Mouse (Mus musculus): ENCODE measurements around the gene Hist2h2ab. TPM values are rescaled to one million over a fixed set of nuclear protein-coding genes. Genes with fewer than 3 reads are reported as not detected.
"Not testable (repeated sequence)": the region's sequence is repeated elsewhere in the genome, so short reads cannot be mapped to it uniquely, and the experiment has no call there.

Gene Hist2h2ab
- 0.81 TPM in 1 of 2 replicates, not detected in the other for polyA plus RNA-seq (2015; fragmentation: Nextera tagmentation; extraction: Ambion mirVana)

DNA sequence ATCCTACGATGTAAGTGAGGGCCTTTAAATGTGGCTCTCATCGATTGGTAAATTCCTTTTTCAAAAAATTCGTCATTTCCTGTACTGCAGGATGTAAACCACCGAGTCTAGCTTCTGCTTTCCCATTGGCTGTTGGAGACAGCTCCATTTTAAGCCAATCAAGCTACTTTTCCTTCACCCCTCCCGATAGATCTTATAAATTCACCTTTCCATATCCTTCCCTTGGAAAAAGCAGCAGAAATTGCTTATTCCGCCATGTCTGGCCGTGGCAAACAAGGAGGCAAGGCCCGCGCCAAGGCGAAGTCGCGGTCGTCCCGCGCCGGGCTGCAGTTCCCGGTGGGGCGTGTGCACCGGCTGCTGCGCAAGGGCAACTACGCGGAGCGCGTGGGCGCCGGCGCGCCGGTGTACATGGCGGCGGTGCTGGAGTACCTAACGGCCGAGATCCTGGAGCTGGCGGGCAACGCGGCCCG is at the start of gene Hist2h2ab, which contains the start of gene Bola1:
Gene Hist2h2ab (plus strand): TSS at position 205 of the 470 bp plus-strand sequence.
Gene Bola1 (minus strand): TSS at position 49 of the 470 bp plus-strand sequence.
- Histone ChIP-seq H3K27ac (peak within 1 kb of the TSS; percentile 98), H3K4me2 (peak within 1 kb of the TSS; percentile 74), H3K36me3 (no peaks in the 10 kb centered on the region), H3K9ac (peak within 1 kb of the TSS; percentile 85), H3K4me3 (replicated peaks) (peak within 1 kb of the TSS; percentile 64), H3K4me1 (peaks cover 6% of the 10 kb centered on the region; the same call in 1 of the 2 replicates), H3K27me3 (replicated peaks) (no peaks in the 10 kb centered on the region), H3K9me3 (no peaks in the 10 kb centered on the region)
- peak; percentile 75 for ATAC-seq (ENCODE audit: insufficient read depth, low FRiP score, low read depth)
- under 1% methylated on average over 37 of the region's 37 CpGs for WGBS

DNA sequence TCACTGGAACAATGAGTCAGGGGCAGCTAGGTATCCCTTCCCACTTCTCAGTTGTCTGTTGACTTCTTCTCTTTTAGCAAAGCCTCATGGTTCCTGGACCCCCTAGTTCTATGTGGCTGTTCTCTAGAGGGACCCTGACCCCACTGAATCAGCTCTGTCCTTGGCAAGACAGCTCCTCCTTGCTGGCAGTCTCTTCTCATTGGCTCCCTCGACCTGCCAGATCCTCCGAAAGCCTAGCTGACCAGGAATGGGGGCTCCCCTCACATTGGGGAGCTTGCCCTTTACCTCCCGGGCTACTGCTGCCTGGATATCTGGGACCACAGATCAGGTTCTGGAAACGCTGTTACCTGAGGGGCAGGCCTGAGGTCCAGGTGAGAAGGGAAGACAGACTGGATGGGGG is 49.4 kb upstream of the Hist2h2ab start:
- no peak overlapping the region for H3K4me3 ChIP-seq (replicated peaks)
- no peaks in the 10 kb centered on the region for H3K36me3 ChIP-seq
- peaks cover 20% of the 10 kb centered on the region for H3K4me1 ChIP-seq
- 94% methylated on average over 4 of the region's 4 CpGs for WGBS
- no peak overlapping the region for H3K9ac ChIP-seq
- H3K4me2 ChIP-seq = no peak overlapping the region
- H3K27ac ChIP-seq = peak overlapping the region; percentile 99; the same call in 1 of the 2 replicates
- H3K9me3 ChIP-seq = no peaks in the 10 kb centered on the region
- no peaks in the 10 kb centered on the region for H3K27me3 ChIP-seq (replicated peaks)
- ATAC-seq (ENCODE audit: insufficient read depth, low FRiP score, low read depth) = no peak

DNA sequence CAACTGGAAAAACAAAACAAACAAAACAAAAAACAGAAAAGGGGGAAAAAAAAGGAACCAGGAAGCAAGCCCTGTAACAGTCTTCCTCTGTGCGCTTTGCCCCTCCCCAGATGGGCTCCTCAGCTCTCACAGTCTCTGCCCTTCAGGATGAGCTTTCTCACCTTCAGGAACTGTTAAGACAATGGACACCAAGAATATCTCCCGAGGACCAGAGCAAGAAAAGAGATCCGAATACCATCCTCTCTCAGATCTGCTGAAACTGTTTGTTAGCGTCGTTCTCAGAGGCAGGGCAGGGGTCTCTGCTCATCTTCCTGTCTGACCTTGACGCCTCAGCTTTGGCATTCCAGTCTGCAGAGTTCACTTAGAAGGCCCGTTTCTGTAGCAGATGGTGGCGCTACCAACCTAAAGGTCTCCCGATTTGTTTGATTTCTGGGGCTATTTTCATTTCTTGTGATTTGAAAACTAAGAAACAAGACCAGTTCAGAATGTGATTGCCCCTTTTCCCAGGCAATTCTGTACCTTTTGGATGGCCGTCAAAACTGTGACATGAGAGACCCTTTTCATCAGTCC is 48.6 kb upstream of the Hist2h2ab start:
- peak overlapping the region; percentile 89 for H3K4me2 ChIP-seq
- H3K9me3 ChIP-seq = no peaks in the 10 kb centered on the region
- no peaks in the 10 kb centered on the region for H3K36me3 ChIP-seq
- peak overlapping the region; percentile 99 for H3K27ac ChIP-seq
- H3K4me3 ChIP-seq (replicated peaks) = peak overlapping the region; percentile 95; the same call in 1 of the 2 replicates
- H3K9ac ChIP-seq = peak overlapping the region; percentile 65; the same call in 1 of the 2 replicates
- H3K27me3 ChIP-seq (replicated peaks) = no peaks in the 10 kb centered on the region
- no peak for ATAC-seq (ENCODE audit: insufficient read depth, low FRiP score, low read depth)
- peaks cover 20% of the 10 kb centered on the region for H3K4me1 ChIP-seq
- 52% methylated on average over 10 of the region's 10 CpGs for WGBS

DNA sequence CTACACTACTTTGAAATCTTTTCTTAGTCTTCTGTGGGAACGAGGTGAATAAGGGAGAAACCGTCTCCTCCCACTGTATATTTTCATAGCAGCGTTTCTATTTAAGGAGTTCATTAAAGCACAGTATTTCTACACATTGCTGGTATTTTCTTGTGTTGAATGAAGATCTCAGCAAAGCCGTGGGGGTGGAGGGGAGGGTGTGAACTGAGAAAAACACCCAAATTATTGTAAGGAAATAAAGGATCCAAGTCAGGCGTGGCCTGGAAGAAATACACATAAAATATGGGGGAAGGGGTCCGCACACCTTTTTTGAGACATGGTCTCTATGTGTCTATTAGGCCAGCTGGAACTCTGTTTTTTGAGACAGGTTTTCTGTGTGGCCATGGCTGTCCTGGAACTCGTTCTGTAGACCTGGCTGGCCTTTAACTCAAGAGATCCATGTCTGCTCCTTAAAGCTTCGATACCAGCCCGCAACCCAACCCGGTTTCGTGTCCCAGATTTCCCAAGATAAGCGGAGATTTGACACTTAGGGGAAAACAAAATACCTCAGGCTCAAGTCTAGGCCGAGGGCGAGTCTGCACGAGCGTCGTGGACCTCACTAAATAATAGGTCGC is 48.0 kb upstream of the Hist2h2ab start:
- Histone ChIP-seq H3K4me3 (replicated peaks) (peak overlapping the region; percentile 95), H3K9me3 (no peaks in the 10 kb centered on the region), H3K27me3 (replicated peaks) (no peaks in the 10 kb centered on the region), H3K4me2 (peak overlapping the region; percentile 89), H3K9ac (peak overlapping the region; percentile 65), H3K27ac (peak overlapping the region; percentile 99), H3K36me3 (peaks cover 5% of the 10 kb centered on the region; the same call in 1 of the 2 replicates), H3K4me1 (peaks cover 20% of the 10 kb centered on the region)
- WGBS = 13% methylated on average over 18 of the region's 18 CpGs
- no peak for ATAC-seq (ENCODE audit: insufficient read depth, low FRiP score, low read depth)

DNA sequence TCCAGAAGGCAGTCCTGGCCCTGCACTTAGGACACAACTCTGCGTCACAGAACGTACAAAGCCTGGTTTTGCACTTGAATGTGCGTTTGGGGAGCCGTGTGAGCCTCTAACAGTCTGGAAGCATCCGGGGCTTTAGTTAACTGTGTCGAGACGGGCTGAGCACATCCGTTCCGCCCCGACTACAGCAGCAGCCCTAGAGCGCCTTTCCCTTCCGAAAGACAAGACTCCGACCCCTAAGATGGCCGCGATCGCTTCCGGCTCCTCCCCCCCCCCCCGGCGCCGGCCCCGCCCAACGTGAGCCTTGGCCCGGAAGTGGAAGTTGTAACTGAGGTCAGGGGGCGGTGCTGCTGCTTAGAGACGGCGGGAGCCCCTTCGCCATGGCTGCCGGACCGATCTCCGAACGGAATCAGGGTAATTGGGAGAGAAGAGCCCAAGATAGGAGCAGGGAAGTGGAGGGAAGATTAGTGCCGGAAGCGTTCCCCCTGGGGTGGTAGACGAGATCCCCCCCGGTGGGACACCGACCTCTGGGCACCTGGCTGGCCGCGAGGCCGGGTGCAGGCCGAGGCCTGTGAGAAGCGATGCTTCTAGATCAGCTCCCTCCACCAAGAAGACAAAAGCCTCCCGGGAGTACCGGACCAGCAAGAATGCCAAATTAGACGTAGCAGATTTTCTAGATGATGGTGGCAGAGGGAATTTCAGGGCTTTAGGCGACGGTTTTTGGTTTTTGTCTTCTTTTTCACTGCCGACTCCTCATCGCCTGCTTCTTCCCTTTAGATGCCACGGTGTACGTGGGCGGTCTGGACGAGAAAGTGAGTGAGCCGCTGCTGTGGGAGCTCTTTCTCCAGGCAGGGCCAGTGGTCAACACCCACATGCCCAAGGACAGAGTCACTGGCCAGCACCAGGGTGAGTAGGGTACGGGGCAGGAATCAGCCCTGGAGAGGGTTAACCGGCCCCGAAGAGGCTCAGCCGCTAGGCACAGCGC is 47.2 kb upstream of the Hist2h2ab start, which contains the start of gene Sf3b4:
Gene Sf3b4 (plus strand): TSS at position 136 of the 982 bp plus-strand sequence.
- H3K4me2 ChIP-seq = peak within 1 kb of the TSS; percentile 89
- H3K4me1 ChIP-seq = peaks cover 20% of the 10 kb centered on the region
- WGBS = under 1% methylated on average over 57 of the region's 58 CpGs
- peak within 1 kb of the TSS; percentile 95 for H3K4me3 ChIP-seq (replicated peaks)
- no peaks in the 10 kb centered on the region for H3K9me3 ChIP-seq
- H3K27ac ChIP-seq = peak within 1 kb of the TSS; percentile 99
- H3K36me3 ChIP-seq = peaks cover 7% of the 10 kb centered on the region
- H3K9ac ChIP-seq = peak within 1 kb of the TSS; percentile 88
- ATAC-seq (ENCODE audit: insufficient read depth, low FRiP score, low read depth) = peak; percentile 93
- H3K27me3 ChIP-seq (replicated peaks) = no peaks in the 10 kb centered on the region

DNA sequence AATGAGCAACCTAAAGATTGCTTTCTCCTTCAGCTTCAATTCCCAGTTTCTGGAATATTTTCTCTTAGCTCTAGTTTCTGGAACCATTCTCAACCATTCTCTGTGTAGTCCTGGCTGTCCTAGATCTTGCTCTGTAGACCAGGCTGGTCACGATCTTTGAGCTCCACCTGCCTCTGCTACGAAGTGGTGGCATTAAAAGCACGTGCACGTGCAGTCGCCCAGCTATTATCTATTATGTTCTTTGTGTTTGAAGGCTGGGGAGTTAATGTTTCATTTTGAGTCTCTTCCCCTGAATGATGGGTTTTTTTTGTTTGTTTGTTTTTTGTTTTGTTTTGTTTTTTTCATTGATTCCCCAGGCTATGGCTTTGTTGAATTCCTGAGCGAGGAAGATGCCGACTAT is 46.5 kb upstream of the Hist2h2ab start:
- Histone ChIP-seq H3K27me3 (replicated peaks) (no peaks in the 10 kb centered on the region), H3K9me3 (no peaks in the 10 kb centered on the region), H3K27ac (no peak overlapping the region), H3K4me1 (peaks cover 20% of the 10 kb centered on the region), H3K4me2 (peak overlapping the region; percentile 89), H3K4me3 (replicated peaks) (peak overlapping the region; percentile 95), H3K9ac (peak overlapping the region; percentile 88), H3K36me3 (peaks cover 13% of the 10 kb centered on the region)
- ATAC-seq (ENCODE audit: insufficient read depth, low FRiP score, low read depth) = no peak
- WGBS = 33% methylated on average over 7 of the region's 7 CpGs

DNA sequence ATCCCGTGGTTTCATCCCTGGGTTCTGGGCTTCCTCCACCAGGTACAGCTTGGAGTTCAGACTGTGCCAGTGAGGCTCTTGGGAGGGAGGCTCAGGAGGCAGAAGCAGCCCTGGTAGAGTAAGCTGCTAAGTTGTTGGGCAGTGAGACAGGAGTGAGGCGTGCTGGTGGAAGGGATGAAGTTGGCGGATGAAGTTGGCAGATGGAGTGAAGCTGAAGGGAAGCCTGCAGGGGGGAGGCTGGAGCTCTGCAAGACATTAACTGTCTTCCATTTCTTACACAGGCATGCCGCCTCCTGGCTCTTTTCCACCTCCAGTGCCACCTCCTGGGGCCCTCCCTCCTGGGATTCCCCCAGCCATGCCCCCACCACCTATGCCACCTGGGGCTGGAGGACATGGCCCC is 45.6 kb upstream of the Hist2h2ab start:
- not testable (repeated sequence) for H3K4me3 ChIP-seq (replicated peaks); H3K9ac ChIP-seq; H3K9me3 ChIP-seq; H3K27me3 ChIP-seq (replicated peaks); H3K27ac ChIP-seq; ATAC-seq (ENCODE audit: insufficient read depth, low FRiP score, low read depth)
- Histone ChIP-seq H3K4me2 (0 out of 2 replicates have a peak overlapping the region, but pooled peaks have one; percentile 29), H3K36me3 (peaks cover 16% of the 10 kb centered on the region), H3K4me1 (peaks cover 20% of the 10 kb centered on the region)
- WGBS = 91% methylated on average over 4 of the region's 4 CpGs

DNA sequence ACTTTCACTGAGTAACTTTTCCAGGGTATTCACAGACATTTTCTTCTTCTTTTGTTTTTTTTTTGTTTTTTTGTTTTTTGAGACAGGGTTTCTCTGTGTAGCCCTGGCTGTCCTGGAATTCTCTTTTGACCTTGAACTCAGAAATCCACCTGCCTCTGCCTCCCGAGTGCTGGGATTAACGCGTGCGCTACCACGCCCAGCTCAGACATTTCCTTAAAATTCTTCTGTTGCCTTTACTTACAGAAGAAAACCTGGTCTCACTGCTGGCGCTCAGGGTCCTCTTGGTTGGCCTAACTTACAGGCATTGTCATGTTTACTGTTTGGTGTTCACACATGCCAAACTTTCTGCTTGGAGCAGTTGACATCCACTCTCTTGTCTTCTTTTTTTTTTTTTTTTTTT is 44.4 kb upstream of the Hist2h2ab start:
- no peak for ATAC-seq (ENCODE audit: insufficient read depth, low FRiP score, low read depth)
- no peak overlapping the region for H3K9ac ChIP-seq
- H3K4me2 ChIP-seq = no peak overlapping the region
- H3K9me3 ChIP-seq = no peaks in the 10 kb centered on the region
- peaks cover 16% of the 10 kb centered on the region for H3K36me3 ChIP-seq
- H3K27me3 ChIP-seq (replicated peaks) = no peaks in the 10 kb centered on the region
- no peak overlapping the region for H3K27ac ChIP-seq
- peaks cover 18% of the 10 kb centered on the region for H3K4me1 ChIP-seq
- 92% methylated on average over 6 of the region's 6 CpGs for WGBS
- H3K4me3 ChIP-seq (replicated peaks) = no peak overlapping the region

DNA sequence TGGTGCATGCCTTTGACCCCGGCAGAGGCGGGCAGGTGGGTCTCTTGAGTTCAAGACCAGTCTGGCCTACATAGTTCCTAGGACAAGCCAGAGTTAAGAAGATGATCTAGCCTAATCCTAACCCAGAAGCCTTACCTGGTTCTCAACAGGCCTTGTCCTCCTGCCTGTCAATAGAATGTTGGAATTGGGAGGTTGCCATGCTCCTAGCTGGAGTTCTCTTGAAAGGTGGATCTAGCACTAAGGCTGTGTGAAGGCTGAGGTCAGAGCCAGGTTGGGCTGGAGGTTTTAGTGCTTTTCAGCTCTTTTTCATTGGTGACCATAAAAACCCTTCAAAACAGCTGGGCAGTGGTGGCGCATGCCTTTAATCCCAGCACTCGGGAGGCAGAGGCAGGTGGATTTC is 41.2 kb upstream of the Hist2h2ab start:
- no peak overlapping the region for H3K4me2 ChIP-seq
- no peak overlapping the region for H3K9ac ChIP-seq
- no peak overlapping the region for H3K27ac ChIP-seq
- no peak for ATAC-seq (ENCODE audit: insufficient read depth, low FRiP score, low read depth)
- 91% methylated on average over 4 of the region's 4 CpGs for WGBS
- H3K4me1 ChIP-seq = peaks cover 18% of the 10 kb centered on the region
- no peak overlapping the region for H3K4me3 ChIP-seq (replicated peaks)
- peaks cover 16% of the 10 kb centered on the region for H3K36me3 ChIP-seq
- no peaks in the 10 kb centered on the region for H3K9me3 ChIP-seq
- H3K27me3 ChIP-seq (replicated peaks) = no peaks in the 10 kb centered on the region

DNA sequence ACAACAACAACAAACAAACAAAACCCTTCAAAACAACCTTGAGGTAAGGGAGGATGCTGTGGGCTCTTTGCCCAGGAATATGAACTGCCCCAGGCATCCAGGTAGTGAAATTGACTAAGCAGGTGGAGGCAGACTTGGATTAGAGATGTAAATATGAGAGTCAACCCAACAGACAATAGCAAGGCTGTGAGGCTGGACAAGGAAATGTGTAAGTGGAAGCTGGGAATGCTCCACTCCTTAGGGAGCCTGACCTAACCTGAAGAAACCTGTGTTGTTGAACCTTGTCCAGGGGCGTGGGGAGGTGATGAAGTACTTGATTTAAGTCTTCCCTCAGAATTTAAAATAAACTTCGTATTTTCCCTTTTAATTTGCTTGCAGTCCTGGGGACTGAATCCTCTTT is 40.8 kb upstream of the Hist2h2ab start:
- Histone ChIP-seq H3K27ac (no peak overlapping the region), H3K27me3 (replicated peaks) (no peaks in the 10 kb centered on the region), H3K9me3 (no peaks in the 10 kb centered on the region), H3K4me3 (replicated peaks) (no peak overlapping the region), H3K9ac (no peak overlapping the region), H3K4me2 (no peak overlapping the region), H3K36me3 (peaks cover 16% of the 10 kb centered on the region), H3K4me1 (peaks cover 16% of the 10 kb centered on the region)
- WGBS = 69% methylated on average over 2 of the region's 2 CpGs
- ATAC-seq (ENCODE audit: insufficient read depth, low FRiP score, low read depth) = no peak

DNA sequence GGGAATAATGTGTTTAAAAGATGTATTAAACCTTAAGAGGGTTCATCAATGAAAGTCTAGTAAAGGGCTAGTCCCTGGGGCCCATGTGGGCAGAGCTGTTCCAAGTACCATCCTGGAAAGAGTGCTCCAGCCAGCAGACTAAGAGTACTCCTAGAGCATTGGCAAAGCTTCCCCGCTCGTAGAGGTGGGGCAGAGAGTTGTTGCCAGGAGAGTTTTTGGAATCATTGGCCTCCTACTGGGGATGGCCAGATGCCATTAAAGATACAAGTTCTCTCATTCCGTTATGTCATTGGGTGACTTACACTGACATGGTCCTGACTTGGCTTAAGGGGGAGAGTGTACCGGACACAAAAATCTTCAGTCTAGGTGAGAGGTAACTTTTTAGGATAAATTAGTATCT is 40.1 kb upstream of the Hist2h2ab start:
- H3K4me3 ChIP-seq (replicated peaks) = no peak overlapping the region
- no peak for ATAC-seq (ENCODE audit: insufficient read depth, low FRiP score, low read depth)
- H3K27ac ChIP-seq = no peak overlapping the region
- H3K27me3 ChIP-seq (replicated peaks) = no peaks in the 10 kb centered on the region
- H3K36me3 ChIP-seq = peaks cover 16% of the 10 kb centered on the region
- no peaks in the 10 kb centered on the region for H3K9me3 ChIP-seq
- no peak overlapping the region for H3K9ac ChIP-seq
- H3K4me1 ChIP-seq = peaks cover 13% of the 10 kb centered on the region
- no peak overlapping the region for H3K4me2 ChIP-seq
- 67% methylated on average over 4 of the region's 4 CpGs for WGBS
